Mouse (Mus musculus) thymus, adult 2 months (tissue): ENCODE results near the gene Ebf1. TPM values are rescaled to one million over a fixed set of nuclear protein-coding genes. Genes with fewer than 3 reads are reported as not detected.

Experiments used
- DNase-seq: peaks from one replicate; pipeline ENCODE4 v3.0.0; 2021
- H3K27ac ChIP-seq: fragments of 200-500 bp; 2 replicates; pipeline ENCODE4 v1.5.1; 2012; ENCODE audit warnings: low read length, control low read depth; ENCODE audit not compliant: control insufficient read depth, insufficient read depth
- H3K27me3 ChIP-seq: fragments of 200-500 bp; 2 replicates; pipeline ENCODE4 v1.6.1; 2012; ENCODE audit warnings: mild to moderate bottlenecking, low read length, moderate library complexity, mixed read lengths; ENCODE audit not compliant: control insufficient read depth, insufficient read depth
- H3K36me3 ChIP-seq: fragments of 200-500 bp; 2 replicates; pipeline ENCODE4 v1.6.1; 2012; ENCODE audit warnings: mild to moderate bottlenecking, low read length, moderate library complexity; ENCODE audit not compliant: control insufficient read depth, insufficient read depth
- H3K4me1 ChIP-seq: fragments of 200-500 bp; replicated peaks from 2 replicates; pipeline ENCODE4 v1.6.1; 2012; ENCODE audit warnings: low read length; ENCODE audit not compliant: control insufficient read depth, insufficient read depth
- H3K4me3 ChIP-seq: fragments of 200-500 bp; 2 replicates; pipeline ENCODE4 v1.5.1; 2012; ENCODE audit warnings: mild to moderate bottlenecking, low read length, control low read depth, moderate library complexity; ENCODE audit not compliant: control insufficient read depth, insufficient read depth
- CTCF ChIP-seq: fragments of 200-500 bp; IDR thresholded peaks from 2 replicates; pipeline ENCODE4 v1.5.1; 2012; ENCODE audit warnings: mild to moderate bottlenecking, control low read depth, low read length, moderate library complexity, borderline replicate concordance; ENCODE audit not compliant: control insufficient read depth, poor library complexity, insufficient read depth; ENCODE audit errors: extremely low read depth
- POLR2A ChIP-seq: fragments of 200-500 bp; IDR thresholded peaks from 2 replicates; pipeline ENCODE4 v1.6.1; 2012; ENCODE audit warnings: mild to moderate bottlenecking, low read length, control low read depth, moderate library complexity; ENCODE audit not compliant: control insufficient read depth, poor library complexity, insufficient read depth; ENCODE audit errors: extremely low read depth
- WGBS: fragments of 180-500 bp; shearing (Covaris S2); methylation state at CpG from one replicate; pipeline ENCODE4 v1.1.7; 2018; 5-methylcytosine and 5-hydroxymethylcytosine counted together
- polyA plus RNA-seq: library from polyadenylated mRNA; depleted of rRNA; stranded (reverse); fragments of >200 nt; gene quantifications from 2 replicates; pipeline ENCODE4 v1.2.3, GENCODE M21; 2012

Ebf1 gene
- polyA plus RNA-seq, 1 experiment = 4.4 TPM

GRCm38 (mm10) chr11:44709869-44710460 is 92.8 kb downstream of the Ebf1 start:
- H3K4me1 ChIP-seq = no peaks in the 10 kb centered on the region
- TF ChIP-seq POLR2A = no peak
- TF ChIP-seq CTCF = no peak
- no peak overlapping the region for H3K27ac ChIP-seq
- DNase-seq = no peak
- H3K36me3 ChIP-seq = no peaks in the 10 kb centered on the region
- H3K27me3 ChIP-seq = no peaks in the 10 kb centered on the region
- WGBS = 90% methylated on average over 6 of the region's 6 CpGs
- no peak overlapping the region for H3K4me3 ChIP-seq

- DNase-seq = no peak
- no peaks in the 10 kb centered on the region for H3K4me1 ChIP-seq
- H3K4me3 ChIP-seq = no peak overlapping the region
- H3K36me3 ChIP-seq = no peaks in the 10 kb centered on the region
- H3K27me3 ChIP-seq = no peaks in the 10 kb centered on the region
- H3K27ac ChIP-seq = no peak overlapping the region
- TF ChIP-seq CTCF = no peak
- TF ChIP-seq POLR2A = no peak
Measured at GRCm38 (mm10) chr11:44710861-44711260, 93.7 kb downstream of the Ebf1 start.

GRCm38 (mm10) chr11:44714188-44714587 is 97.1 kb downstream of the Ebf1 start:
- Histone ChIP-seq H3K36me3 (no peaks in the 10 kb centered on the region), H3K4me1 (no peaks in the 10 kb centered on the region), H3K4me3 (no peak overlapping the region), H3K27ac (no peak overlapping the region), H3K27me3 (no peaks in the 10 kb centered on the region)
- TF ChIP-seq CTCF (no peak), POLR2A (no peak)
- no peak for DNase-seq
- 91% methylated on average over 5 of the region's 5 CpGs for WGBS

- Histone ChIP-seq H3K4me3 (no peak overlapping the region), H3K27me3 (no peaks in the 10 kb centered on the region), H3K36me3 (no peaks in the 10 kb centered on the region), H3K4me1 (no peaks in the 10 kb centered on the region), H3K27ac (no peak overlapping the region)
- WGBS = 49% methylated on average over 4 of the region's 4 CpGs
- DNase-seq = no peak
- TF ChIP-seq POLR2A (no peak), CTCF (no peak)
Measured at GRCm38 (mm10) chr11:44715776-44716175, 98.7 kb downstream of the Ebf1 start.

- Histone ChIP-seq H3K4me1 (no peaks in the 10 kb centered on the region), H3K4me3 (no peak overlapping the region), H3K27me3 (no peaks in the 10 kb centered on the region), H3K27ac (no peak overlapping the region), H3K36me3 (no peaks in the 10 kb centered on the region)
- TF ChIP-seq POLR2A (no peak), CTCF (no peak)
- WGBS = 74% methylated on average over 6 of the region's 6 CpGs
- no peak for DNase-seq
Measured at GRCm38 (mm10) chr11:44716928-44717327, 99.8 kb downstream of the Ebf1 start.

- H3K27ac ChIP-seq = no peak overlapping the region
- no peaks in the 10 kb centered on the region for H3K27me3 ChIP-seq
- DNase-seq = no peak
- no peak for TF ChIP-seq POLR2A
- TF ChIP-seq CTCF = no peak
- no peaks in the 10 kb centered on the region for H3K36me3 ChIP-seq
- 93% methylated on average over 7 of the region's 7 CpGs for WGBS
- no peaks in the 10 kb centered on the region for H3K4me1 ChIP-seq
- no peak overlapping the region for H3K4me3 ChIP-seq
Measured at GRCm38 (mm10) chr11:44717636-44718035, 100.5 kb downstream of the Ebf1 start.

- no peak overlapping the region for H3K27ac ChIP-seq
- TF ChIP-seq CTCF = no peak
- no peak for TF ChIP-seq POLR2A
- 95% methylated on average over 4 of the region's 4 CpGs for WGBS
- no peaks in the 10 kb centered on the region for H3K36me3 ChIP-seq
- no peaks in the 10 kb centered on the region for H3K4me1 ChIP-seq
- no peaks in the 10 kb centered on the region for H3K27me3 ChIP-seq
- DNase-seq = no peak
- H3K4me3 ChIP-seq = no peak overlapping the region
Measured at GRCm38 (mm10) chr11:44721976-44722375, 104.9 kb downstream of the Ebf1 start.
